In genomic region chr16:67618817-67619216, GRCm38 (mm10) we compare ENCODE assay signal across 10 mouse cellular contexts. TPM values are rescaled to one million over a fixed set of nuclear protein-coding genes. Genes with fewer than 3 reads are reported as not detected.
DNase-seq lines count a peak whose midpoint lies in the region; ATAC-seq lines count a peak whose summit lies in the region.
"Had no signal": no experiment of that assay in that cellular context is flagged by ENCODE, and none has a peak within 500 bp of the region (broad histone marks: within the 10 kb centered on the region; RNA-seq: fewer than 3 reads in every experiment).

No protein-coding gene starts in this region.

- no peak overlapping the region for H3K9ac ChIP-seq in limb, embryonic 15.5 days
- H3K9ac ChIP-seq in kidney, embryonic 15.5 days, result no peak overlapping the region

- H3K27ac ChIP-seq in forebrain, embryonic 10.5 days, result no peak overlapping the region
- no peak overlapping the region for H3K27ac ChIP-seq in limb, embryonic 15.5 days
- no peak overlapping the region for H3K27ac ChIP-seq in kidney, embryonic 15.5 days
- H3K27ac ChIP-seq: kidney, postnatal 0 days had no signal

- no peak for ATAC-seq in limb, embryonic 15.5 days (ENCODE audit: insufficient number of reproducible peaks, low FRiP score, low TSS enrichment, low read depth)
- ATAC-seq in kidney, embryonic 15.5 days (replicated peaks; ENCODE audit: low FRiP score), result no peak
- ATAC-seq: lung, postnatal 0 days had no signal

- peaks cover 8% of the 10 kb centered on the region; the same call in 1 of the 2 replicates for H3K9me3 ChIP-seq in forebrain, embryonic 10.5 days
- no peaks in the 10 kb centered on the region for H3K9me3 ChIP-seq in limb, embryonic 15.5 days
- no peaks in the 10 kb centered on the region for H3K9me3 ChIP-seq in kidney, embryonic 15.5 days (replicated peaks)

- peaks cover 36% of the 10 kb centered on the region for H3K27me3 ChIP-seq in forebrain, embryonic 10.5 days (ENCODE audit: poor library complexity, severe bottlenecking)
- H3K27me3 ChIP-seq in limb, embryonic 15.5 days, result peaks cover 17% of the 10 kb centered on the region
- H3K27me3 ChIP-seq in kidney, embryonic 15.5 days, result peaks cover 51% of the 10 kb centered on the region

- H3K36me3 ChIP-seq in forebrain, embryonic 10.5 days (replicated peaks), result no peaks in the 10 kb centered on the region
- H3K36me3 ChIP-seq in limb, embryonic 15.5 days, result no peaks in the 10 kb centered on the region
- no peaks in the 10 kb centered on the region for H3K36me3 ChIP-seq in kidney, embryonic 15.5 days

- peak overlapping the region; percentile 81 for H3K4me3 ChIP-seq in forebrain, embryonic 10.5 days
- H3K4me3 ChIP-seq in limb, embryonic 15.5 days, result 0 out of 2 replicates have a peak overlapping the region, but pooled peaks have one; percentile 5
- no peak overlapping the region for H3K4me3 ChIP-seq in kidney, embryonic 15.5 days (replicated peaks)

- H3K4me2 ChIP-seq in limb, embryonic 15.5 days, result peak overlapping the region; percentile 95; the same call in 1 of the 2 replicates
- H3K4me2 ChIP-seq in kidney, embryonic 15.5 days, result no peak overlapping the region

- peak; percentile 55 to 59 for DNase-seq in cerebellum, adult 18-20 months
- no peak for DNase-seq in cerebellum, adult 11 months
- DNase-seq in Muller cell, postnatal 12 days (ENCODE audit: inconsistent ontology term), result peak; percentile 37
- peak; percentile 19 for DNase-seq in forebrain, embryonic 10.5 days (ENCODE audit: extremely low spot score, low spot score)
- no peak for DNase-seq in urinary bladder, postnatal 36 days (ENCODE audit: low spot score in 2 of 2)
- no peak for DNase-seq in urinary bladder, postnatal 25 days (ENCODE audit: low spot score)

- peaks cover 20% of the 10 kb centered on the region for H3K4me1 ChIP-seq in forebrain, embryonic 10.5 days
- H3K4me1 ChIP-seq in limb, embryonic 15.5 days, result peaks cover 18% of the 10 kb centered on the region
- H3K4me1 ChIP-seq in kidney, embryonic 15.5 days, result peaks cover 17% of the 10 kb centered on the region

- WGBS in forebrain, embryonic 10.5 days, result 3% methylated on average over 13 of the region's 13 CpGs
- 19% methylated on average over 13 of the region's 13 CpGs for WGBS in limb, embryonic 15.5 days
- 13% methylated on average over 13 of the region's 13 CpGs for WGBS in kidney, embryonic 15.5 days

RNA-seq across cellular contexts. Expression of gene Cadm2, which starts 1.9 kb away (rescaled TPM):
- 1.6 and 2.9 TPM in 2 replicates for polyA plus RNA-seq in forebrain, embryonic 10.5 days (2016; fragmentation: Nextera tagmentation; extraction: Ambion mirVana)
- polyA plus RNA-seq in limb, embryonic 15.5 days (2015; fragmentation: Nextera tagmentation; extraction: Ambion mirVana), result 3.1 and 3.3 TPM in 2 replicates
- 0.26 and 0.27 TPM in 2 replicates for polyA plus RNA-seq in kidney, embryonic 15.5 days (2015; fragmentation: Nextera tagmentation; extraction: Ambion mirVana)

Comparison
In these comparisons a context has a peak if more than half of its experiments do, and no peak if none do; other contexts are left out.
1. DNase-seq: peak in cerebellum, adult 18-20 months (2 of 2), Muller cell, postnatal 12 days (single experiment) and forebrain, embryonic 10.5 days (single experiment); none in cerebellum, adult 11 months (single experiment), urinary bladder, postnatal 36 days (0 of 2) and urinary bladder, postnatal 25 days (single experiment).